Mouse (Mus musculus) intestine, postnatal 0 days (tissue): ENCODE measurements around the gene Gm21970. TPM values are rescaled to one million over a fixed set of nuclear protein-coding genes. Genes with fewer than 3 reads are reported as not detected.

Source experiments
- ATAC-seq: fragments of 200-750 bp; cut with Nextera tagmentation; 2 replicates; pipeline ENCODE4 v1.8.0; 2017; ENCODE audit warnings: mild to moderate bottlenecking, moderate TSS enrichment, moderate library complexity
- H3K27ac ChIP-seq: fragments of 300-500 bp; sonication (generic); 2 replicates; pipeline ENCODE4 v1.5.1; 2014; ENCODE audit warnings: mild to moderate bottlenecking, low read depth, low read length, moderate library complexity
- H3K27me3 ChIP-seq: fragments of 300-500 bp; sonication (generic); replicated peaks from 2 replicates; pipeline ENCODE4 v1.6.1; 2014; ENCODE audit warnings: low read length, mixed read lengths; ENCODE audit not compliant: control insufficient read depth, insufficient read depth
- H3K36me3 ChIP-seq: fragments of 300-500 bp; sonication (generic); 2 replicates; pipeline ENCODE4 v1.6.1; 2014; ENCODE audit warnings: mild to moderate bottlenecking, moderate library complexity; ENCODE audit not compliant: control insufficient read depth, insufficient read depth
- H3K4me1 ChIP-seq: fragments of 300-500 bp; sonication (generic); replicated peaks from 2 replicates; pipeline ENCODE4 v1.6.1; 2014; ENCODE audit warnings: antibody characterized with exemption, low read length, mixed read lengths; ENCODE audit not compliant: control insufficient read depth, insufficient read depth
- H3K4me2 ChIP-seq: fragments of 300-500 bp; sonication (generic); replicated peaks from 2 replicates; pipeline ENCODE4 v1.6.1; 2014; ENCODE audit warnings: low read depth, mild to moderate bottlenecking, moderate library complexity
- H3K4me3 ChIP-seq: fragments of 300-500 bp; sonication (generic); 2 replicates; pipeline ENCODE4 v1.5.1; 2014; ENCODE audit warnings: low read depth, low read length
- H3K9ac ChIP-seq: fragments of 300-500 bp; sonication (generic); 2 replicates; pipeline ENCODE4 v1.6.1; 2014; ENCODE audit warnings: mild to moderate bottlenecking, low read depth, low read length
- H3K9me3 ChIP-seq: fragments of 300-500 bp; sonication (generic); 2 replicates; pipeline ENCODE4 v1.6.1; 2016; ENCODE audit warnings: mixed run types; ENCODE audit not compliant: control insufficient read depth
- CTCF ChIP-seq: sonication (generic); IDR thresholded peaks from 2 replicates; pipeline ENCODE4 v1.5.1; 2016; ENCODE audit warnings: low read depth, mild to moderate bottlenecking, control low read depth, antibody characterized with exemption, moderate library complexity
- WGBS: fragments of 180-500 bp; shearing (Covaris S2); extraction: QIAGEN DNeasy Blood & Tissue Kit; methylation state at CpG from one replicate; pipeline ENCODE4 v1.1.7; 2014; 5-methylcytosine and 5-hydroxymethylcytosine counted together
- polyA plus RNA-seq: library from polyadenylated mRNA; unstranded; fragments of >200 nt; fragmentation: Nextera tagmentation; extraction: Ambion mirVana; gene quantifications from 2 replicates; pipeline ENCODE4 v1.2.1, GENCODE M21; 2015

Gene Gm21970
- polyA plus RNA-seq, 1 experiment from 2014 or later = not detected

GRCm38 (mm10) chr16:91394826-91395410 lies 3.4 kb downstream of the Gm21970 start:
- WGBS = 65% methylated on average over 4 of the region's 4 CpGs
- TF ChIP-seq CTCF = no peak
- H3K9ac ChIP-seq = no peak overlapping the region
- no peak overlapping the region for H3K4me3 ChIP-seq
- H3K4me1 ChIP-seq = no peaks in the 10 kb centered on the region
- H3K36me3 ChIP-seq = peaks cover 29% of the 10 kb centered on the region
- no peak overlapping the region for H3K27ac ChIP-seq
- 0 out of 2 replicates have a peak, but pooled peaks cover 2% of the 10 kb centered on the region for H3K9me3 ChIP-seq
- no peaks in the 10 kb centered on the region for H3K27me3 ChIP-seq
- no peak for ATAC-seq
- no peak overlapping the region for H3K4me2 ChIP-seq

GRCm38 (mm10) chr16:91395633-91396392 lies 4.3 kb downstream of the Gm21970 start:
- H3K9ac ChIP-seq = no peak overlapping the region
- H3K4me2 ChIP-seq = no peak overlapping the region
- no peaks in the 10 kb centered on the region for H3K9me3 ChIP-seq
- H3K4me3 ChIP-seq = no peak overlapping the region
- ATAC-seq = no peak
- TF ChIP-seq CTCF = no peak
- no peaks in the 10 kb centered on the region for H3K4me1 ChIP-seq
- H3K27ac ChIP-seq = no peak overlapping the region
- 72% methylated on average over 8 of the region's 8 CpGs for WGBS
- peaks cover 29% of the 10 kb centered on the region for H3K36me3 ChIP-seq
- no peaks in the 10 kb centered on the region for H3K27me3 ChIP-seq

GRCm38 (mm10) chr16:91396844-91397537 lies 5.5 kb downstream of the Gm21970 start:
- ATAC-seq = no peak
- Histone ChIP-seq H3K4me2 (no peak overlapping the region), H3K4me1 (no peaks in the 10 kb centered on the region), H3K27me3 (no peaks in the 10 kb centered on the region), H3K4me3 (no peak overlapping the region), H3K36me3 (peaks cover 24% of the 10 kb centered on the region; the same call in 1 of the 2 replicates), H3K27ac (no peak overlapping the region), H3K9ac (no peak overlapping the region), H3K9me3 (no peaks in the 10 kb centered on the region)
- TF ChIP-seq CTCF = no peak
- 73% methylated on average over 10 of the region's 10 CpGs for WGBS

GRCm38 (mm10) chr16:91398030-91398429 lies 6.5 kb downstream of the Gm21970 start:
- ATAC-seq = no peak
- no peak for TF ChIP-seq CTCF
- H3K9ac ChIP-seq = no peak overlapping the region
- H3K9me3 ChIP-seq = no peaks in the 10 kb centered on the region
- WGBS = 89% methylated on average over 12 of the region's 12 CpGs
- peaks cover 15% of the 10 kb centered on the region; the same call in 1 of the 2 replicates for H3K36me3 ChIP-seq
- no peak overlapping the region for H3K4me2 ChIP-seq
- no peak overlapping the region for H3K27ac ChIP-seq
- no peaks in the 10 kb centered on the region for H3K27me3 ChIP-seq
- H3K4me3 ChIP-seq = no peak overlapping the region
- H3K4me1 ChIP-seq = no peaks in the 10 kb centered on the region

- 92% methylated on average over 7 of the region's 7 CpGs for WGBS
- Histone ChIP-seq H3K36me3 (peaks cover 11% of the 10 kb centered on the region; the same call in 1 of the 2 replicates), H3K4me3 (no peak overlapping the region), H3K27ac (no peak overlapping the region), H3K9me3 (no peaks in the 10 kb centered on the region), H3K9ac (no peak overlapping the region), H3K4me1 (no peaks in the 10 kb centered on the region), H3K4me2 (no peak overlapping the region), H3K27me3 (no peaks in the 10 kb centered on the region)
- no peak for TF ChIP-seq CTCF
- ATAC-seq = no peak
These were observed 7.4 kb downstream of the Gm21970 start for GRCm38 (mm10) chr16:91398944-91399343.

- Histone ChIP-seq H3K36me3 (peaks cover 7% of the 10 kb centered on the region; the same call in 1 of the 2 replicates), H3K27me3 (no peaks in the 10 kb centered on the region), H3K4me3 (no peak overlapping the region), H3K9ac (no peak overlapping the region), H3K4me1 (0 out of 2 replicates have a peak, but pooled peaks cover 3% of the 10 kb centered on the region), H3K9me3 (no peaks in the 10 kb centered on the region), H3K4me2 (no peak overlapping the region), H3K27ac (no peak overlapping the region)
- WGBS = 69% methylated on average over 6 of the region's 6 CpGs
- no peak for TF ChIP-seq CTCF
- ATAC-seq = no peak
These were observed 10.1 kb downstream of the Gm21970 start for GRCm38 (mm10) chr16:91401569-91402165.
